8 mouse cellular contexts compared by ENCODE assay signal in genomic region chr19:8251896-8252704, GRCm38 (mm10). TPM values are rescaled to one million over a fixed set of nuclear protein-coding genes. Genes with fewer than 3 reads are reported as not detected.
DNase-seq lines count a peak whose midpoint lies in the region; ATAC-seq lines count a peak whose summit lies in the region.

No protein-coding gene starts in this region.

- intact Hi-C loops in left cerebral cortex, postnatal 4 days (cut with DNase I) = no loop called here

- H3K27ac ChIP-seq in hindbrain, embryonic 16.5 days (ENCODE audit: low read depth, low read length) = peak overlapping the region; percentile 81

- peak overlapping the region; percentile 76 for H3K9ac ChIP-seq in hindbrain, embryonic 16.5 days (ENCODE audit: low read depth, low read length)

- H3K36me3 ChIP-seq in hindbrain, embryonic 16.5 days (ENCODE audit: control insufficient read depth, insufficient read depth, low read length) = no peaks in the 10 kb centered on the region

- 10% methylated on average over 45 of the region's 58 CpGs for WGBS in hindbrain, embryonic 16.5 days

- peak; percentile 27 for DNase-seq in gastrocnemius, postnatal 10 days
- DNase-seq in gastrocnemius, adult 8-10 months (ENCODE audit: low spot score in 2 of 2) = no peak
- DNase-seq in cerebellum, adult 9-10 months = peak; percentile 24
- DNase-seq in left cerebral cortex, postnatal 4 days = peak; percentile 46
- peak; percentile 97 for DNase-seq in mesoderm, embryonic 11.5 days (ENCODE audit: low read depth, low spot score)
- peak; percentile 18 for DNase-seq in right cerebral cortex, postnatal 4 days

- H3K4me1 ChIP-seq in hindbrain, embryonic 16.5 days (ENCODE audit: control insufficient read depth, insufficient read depth, low read depth, low read length) = no peaks in the 10 kb centered on the region

- H3K27me3 ChIP-seq in hindbrain, embryonic 16.5 days (replicated peaks; ENCODE audit: control insufficient read depth, insufficient read depth, low read length) = no peaks in the 10 kb centered on the region

- peak overlapping the region; percentile 61 for H3K4me3 ChIP-seq in hindbrain, embryonic 16.5 days (ENCODE audit: low read length)

- ATAC-seq in frontal cortex, adult (ENCODE audit: low TSS enrichment) = peak; percentile 72
- ATAC-seq in hindbrain, embryonic 16.5 days = peak; percentile 97

- H3K9me3 ChIP-seq in hindbrain, embryonic 16.5 days (ENCODE audit: control insufficient read depth, low read length) = peaks cover 5% of the 10 kb centered on the region

- peak overlapping the region; percentile 79 for H3K4me2 ChIP-seq in hindbrain, embryonic 16.5 days (ENCODE audit: low read length)

RNA-seq across cellular contexts. Expression of gene Slc22a29, which starts 33.4 kb away (rescaled TPM):
- total RNA-seq in gastrocnemius, postnatal 10 days (2021) = not detected
- not detected for total RNA-seq in gastrocnemius, adult 8-10 months (2022)
- polyA plus RNA-seq in hindbrain, embryonic 16.5 days (2015; fragmentation: Nextera tagmentation; extraction: Ambion mirVana) = not detected in 2 replicates
- not detected for total RNA-seq in left cerebral cortex, postnatal 4 days (2021)

Comparison
In these comparisons a context has a peak if more than half of its experiments do, and no peak if none do; other contexts are left out.
1. DNase-seq: peak in gastrocnemius, postnatal 10 days (single experiment), cerebellum, adult 9-10 months (single experiment), left cerebral cortex, postnatal 4 days (single experiment), mesoderm, embryonic 11.5 days (single experiment) and right cerebral cortex, postnatal 4 days (single experiment); none in gastrocnemius, adult 8-10 months (0 of 2).